Mouse (Mus musculus): ENCODE measurements around the gene Elf2. TPM values are rescaled to one million over a fixed set of nuclear protein-coding genes. Genes with fewer than 3 reads are reported as not detected.

The Elf2 gene
- polyA plus RNA-seq, 1 experiment from 2014 or later: 47.4 TPM

GRCm38 (mm10) chr3:51213111-51213510 is 127.4 kb downstream of the Elf2 start:
- H3K36me3 ChIP-seq (ENCODE audit: control insufficient read depth, insufficient read depth, low read length): no peaks in the 10 kb centered on the region
- no peak for DNase-seq (ENCODE audit: low spot score, missing footprints)

GRCm38 (mm10) chr3:51210485-51210884 is 130.0 kb downstream of the Elf2 start:
- no peak for ATAC-seq (ENCODE audit: low FRiP score)
- DNase-seq (ENCODE audit: low spot score, missing footprints): no peak
- no peak overlapping the region for H3K27ac ChIP-seq (ENCODE audit: low read depth, low read length)
- H3K36me3 ChIP-seq (ENCODE audit: control insufficient read depth, insufficient read depth, low read length): no peaks in the 10 kb centered on the region
- no peak overlapping the region for H3K4me3 ChIP-seq (ENCODE audit: low read depth, low read length)
- WGBS: 86% methylated on average over 3 of the region's 3 CpGs
- H3K9me3 ChIP-seq (ENCODE audit: control insufficient read depth, low read length): no peaks in the 10 kb centered on the region
- no peaks in the 10 kb centered on the region for H3K4me1 ChIP-seq (ENCODE audit: control insufficient read depth, insufficient read depth, low read length)
- no peak overlapping the region for H3K4me2 ChIP-seq
- no peaks in the 10 kb centered on the region for H3K27me3 ChIP-seq (ENCODE audit: control insufficient read depth, insufficient read depth, low read length)
- no peak overlapping the region for H3K9ac ChIP-seq (ENCODE audit: low read length)

More at GRCm38 (mm10) chr3:51213111-51213510, 127.4 kb downstream of the Elf2 start:
- Histone ChIP-seq H3K27ac (ENCODE audit: low read depth, low read length) (no peak overlapping the region), H3K9me3 (ENCODE audit: control insufficient read depth, low read length) (no peaks in the 10 kb centered on the region), H3K4me2 (no peak overlapping the region), H3K4me1 (ENCODE audit: control insufficient read depth, insufficient read depth, low read length) (no peaks in the 10 kb centered on the region), H3K9ac (ENCODE audit: low read length) (no peak overlapping the region), H3K4me3 (ENCODE audit: low read depth, low read length) (no peak overlapping the region), H3K27me3 (ENCODE audit: control insufficient read depth, insufficient read depth, low read length) (no peaks in the 10 kb centered on the region)
- ATAC-seq (ENCODE audit: low FRiP score): no peak
- 90% methylated on average over 3 of the region's 3 CpGs for WGBS

GRCm38 (mm10) chr3:51209503-51210314 is 130.8 kb downstream of the Elf2 start:
- Histone ChIP-seq H3K9ac (ENCODE audit: low read length) (no peak overlapping the region), H3K4me2 (no peak overlapping the region), H3K27ac (ENCODE audit: low read depth, low read length) (no peak overlapping the region), H3K27me3 (ENCODE audit: control insufficient read depth, insufficient read depth, low read length) (no peaks in the 10 kb centered on the region), H3K4me1 (ENCODE audit: control insufficient read depth, insufficient read depth, low read length) (no peaks in the 10 kb centered on the region), H3K4me3 (ENCODE audit: low read depth, low read length) (no peak overlapping the region), H3K36me3 (ENCODE audit: control insufficient read depth, insufficient read depth, low read length) (no peaks in the 10 kb centered on the region), H3K9me3 (ENCODE audit: control insufficient read depth, low read length) (no peaks in the 10 kb centered on the region)
- ATAC-seq (ENCODE audit: low FRiP score) (no peak), DNase-seq (ENCODE audit: low spot score, missing footprints) (no peak)
- 86% methylated on average over 7 of the region's 7 CpGs for WGBS

GRCm38 (mm10) chr3:51208633-51209032 is 131.8 kb downstream of the Elf2 start:
- Histone ChIP-seq H3K4me1 (ENCODE audit: control insufficient read depth, insufficient read depth, low read length) (no peaks in the 10 kb centered on the region), H3K9ac (ENCODE audit: low read length) (no peak overlapping the region), H3K9me3 (ENCODE audit: control insufficient read depth, low read length) (no peaks in the 10 kb centered on the region), H3K27me3 (ENCODE audit: control insufficient read depth, insufficient read depth, low read length) (no peaks in the 10 kb centered on the region), H3K27ac (ENCODE audit: low read depth, low read length) (no peak overlapping the region), H3K4me2 (no peak overlapping the region), H3K4me3 (ENCODE audit: low read depth, low read length) (no peak overlapping the region), H3K36me3 (ENCODE audit: control insufficient read depth, insufficient read depth, low read length) (no peaks in the 10 kb centered on the region)
- DNase-seq (ENCODE audit: low spot score, missing footprints): no peak
- ATAC-seq (ENCODE audit: low FRiP score): no peak
- WGBS: 40% methylated on average over 5 of the region's 5 CpGs

GRCm38 (mm10) chr3:51206521-51206920 is 133.9 kb downstream of the Elf2 start:
- ATAC-seq (ENCODE audit: low FRiP score) (no peak), DNase-seq (ENCODE audit: low spot score, missing footprints) (no peak)
- Histone ChIP-seq H3K36me3 (ENCODE audit: control insufficient read depth, insufficient read depth, low read length) (no peaks in the 10 kb centered on the region), H3K4me3 (ENCODE audit: low read depth, low read length) (no peak overlapping the region), H3K27ac (ENCODE audit: low read depth, low read length) (no peak overlapping the region), H3K27me3 (ENCODE audit: control insufficient read depth, insufficient read depth, low read length) (no peaks in the 10 kb centered on the region), H3K4me1 (ENCODE audit: control insufficient read depth, insufficient read depth, low read length) (no peaks in the 10 kb centered on the region), H3K9ac (ENCODE audit: low read length) (no peak overlapping the region), H3K4me2 (no peak overlapping the region), H3K9me3 (ENCODE audit: control insufficient read depth, low read length) (no peaks in the 10 kb centered on the region)
- WGBS: 75% methylated on average over 7 of the region's 7 CpGs

GRCm38 (mm10) chr3:51204897-51205296 is 135.6 kb downstream of the Elf2 start:
- H3K4me3 ChIP-seq (ENCODE audit: low read depth, low read length): no peak overlapping the region
- H3K4me2 ChIP-seq: no peak overlapping the region
- H3K27ac ChIP-seq (ENCODE audit: low read depth, low read length): no peak overlapping the region
- no peaks in the 10 kb centered on the region for H3K9me3 ChIP-seq (ENCODE audit: control insufficient read depth, low read length)
- DNase-seq (ENCODE audit: low spot score, missing footprints) (no peak), ATAC-seq (ENCODE audit: low FRiP score) (no peak)
- H3K36me3 ChIP-seq (ENCODE audit: control insufficient read depth, insufficient read depth, low read length): no peaks in the 10 kb centered on the region
- 95% methylated on average over 14 of the region's 14 CpGs for WGBS
- no peaks in the 10 kb centered on the region for H3K4me1 ChIP-seq (ENCODE audit: control insufficient read depth, insufficient read depth, low read length)
- H3K9ac ChIP-seq (ENCODE audit: low read length): no peak overlapping the region
- H3K27me3 ChIP-seq (ENCODE audit: control insufficient read depth, insufficient read depth, low read length): no peaks in the 10 kb centered on the region

- ATAC-seq (ENCODE audit: low FRiP score) (no peak), DNase-seq (ENCODE audit: low spot score, missing footprints) (no peak)
- H3K9me3 ChIP-seq (ENCODE audit: control insufficient read depth, low read length): no peaks in the 10 kb centered on the region
- no peaks in the 10 kb centered on the region for H3K36me3 ChIP-seq (ENCODE audit: control insufficient read depth, insufficient read depth, low read length)
- H3K4me2 ChIP-seq: no peak overlapping the region
- no peak overlapping the region for H3K9ac ChIP-seq (ENCODE audit: low read length)
- H3K27ac ChIP-seq (ENCODE audit: low read depth, low read length): no peak overlapping the region
- no peaks in the 10 kb centered on the region for H3K27me3 ChIP-seq (ENCODE audit: control insufficient read depth, insufficient read depth, low read length)
- H3K4me1 ChIP-seq (ENCODE audit: control insufficient read depth, insufficient read depth, low read length): no peaks in the 10 kb centered on the region
- 89% methylated on average over 5 of the region's 5 CpGs for WGBS
- H3K4me3 ChIP-seq (ENCODE audit: low read depth, low read length): no peak overlapping the region
These were observed 136.0 kb downstream of the Elf2 start for GRCm38 (mm10) chr3:51204441-51204840.

GRCm38 (mm10) chr3:51203906-51204305 is 136.6 kb downstream of the Elf2 start:
- Histone ChIP-seq H3K9ac (ENCODE audit: low read length) (no peak overlapping the region), H3K27ac (ENCODE audit: low read depth, low read length) (no peak overlapping the region), H3K4me3 (ENCODE audit: low read depth, low read length) (no peak overlapping the region), H3K27me3 (ENCODE audit: control insufficient read depth, insufficient read depth, low read length) (no peaks in the 10 kb centered on the region), H3K9me3 (ENCODE audit: control insufficient read depth, low read length) (no peaks in the 10 kb centered on the region), H3K36me3 (ENCODE audit: control insufficient read depth, insufficient read depth, low read length) (no peaks in the 10 kb centered on the region), H3K4me1 (ENCODE audit: control insufficient read depth, insufficient read depth, low read length) (no peaks in the 10 kb centered on the region), H3K4me2 (no peak overlapping the region)
- DNase-seq (ENCODE audit: low spot score, missing footprints): no peak
- no peak for ATAC-seq (ENCODE audit: low FRiP score)
- WGBS: 92% methylated on average over 6 of the region's 6 CpGs

Measured in midbrain, embryonic 11.5 days (tissue).